Mouse (Mus musculus) forebrain, embryonic 12.5 days (tissue): ENCODE results near the gene B3galnt2. TPM values are rescaled to one million over a fixed set of nuclear protein-coding genes. Genes with fewer than 3 reads are reported as not detected.
A peak's percentile ranks its signal among the peaks of the same experiment; 100 is the strongest.

Experiments used
- ATAC-seq: fragments of 200-750 bp; cut with Nextera tagmentation; 2 replicates; pipeline ENCODE4 v1.8.0; 2017; ENCODE audit warnings: moderate TSS enrichment; ENCODE audit not compliant: low FRiP score
- H3K27ac ChIP-seq: fragments of 300-500 bp; sonication (generic); 2 replicates; pipeline ENCODE4 v1.5.1; 2016; ENCODE audit warnings: mild to moderate bottlenecking
- H3K27me3 ChIP-seq: fragments of 300-500 bp; sonication (generic); 2 replicates; pipeline ENCODE4 v1.6.1; 2016; ENCODE audit warnings: mild to moderate bottlenecking
- H3K36me3 ChIP-seq: fragments of 300-500 bp; sonication (generic); replicated peaks from 2 replicates; pipeline ENCODE4 v1.6.1; 2016; ENCODE audit warnings: mild to moderate bottlenecking
- H3K4me1 ChIP-seq: fragments of 300-500 bp; sonication (generic); 2 replicates; pipeline ENCODE4 v1.6.1; 2016
- H3K4me2 ChIP-seq: fragments of 300-500 bp; sonication (generic); 2 replicates; pipeline ENCODE4 v1.6.1; 2016; ENCODE audit warnings: mild to moderate bottlenecking, moderate library complexity
- H3K4me3 ChIP-seq: fragments of 300-500 bp; sonication (generic); replicated peaks from 2 replicates; pipeline ENCODE4 v1.5.1; 2016; ENCODE audit warnings: mild to moderate bottlenecking
- H3K9ac ChIP-seq: fragments of 300-500 bp; sonication (generic); 2 replicates; pipeline ENCODE4 v1.6.1; 2016; ENCODE audit warnings: mild to moderate bottlenecking
- H3K9me3 ChIP-seq: fragments of 300-500 bp; sonication (generic); 2 replicates; pipeline ENCODE4 v1.6.1; 2016
- WGBS: fragments of 180-500 bp; shearing (Covaris S2); methylation state at CpG from one replicate; pipeline ENCODE4 v1.1.7; 2016; 5-methylcytosine and 5-hydroxymethylcytosine counted together
- polyA plus RNA-seq: library from polyadenylated mRNA; unstranded; fragments of >200 nt; fragmentation: Nextera tagmentation; extraction: Ambion mirVana; gene quantifications from 2 replicates; pipeline ENCODE4 v1.2.1, GENCODE M21; 2016

Gene B3galnt2
- 39.9 and 40.2 TPM in 2 replicates for polyA plus RNA-seq

GRCm38 (mm10) chr13:13953874-13954832 lies at the start of gene B3galnt2:
TSS of gene B3galnt2 (plus strand) at chr13:13954469.
- peak within 1 kb of the TSS; percentile 72 for H3K4me2 ChIP-seq
- H3K27me3 ChIP-seq: no peaks in the 10 kb centered on the region
- H3K4me1 ChIP-seq: peaks cover 7% of the 10 kb centered on the region
- ATAC-seq: peak; percentile 98
- peak within 1 kb of the TSS; percentile 85 for H3K9ac ChIP-seq
- H3K9me3 ChIP-seq: no peaks in the 10 kb centered on the region
- peak within 1 kb of the TSS; percentile 78 for H3K27ac ChIP-seq
- H3K36me3 ChIP-seq: peaks cover 5% of the 10 kb centered on the region; the same call in 1 of the 2 replicates
- WGBS: under 1% methylated on average over 78 of the region's 78 CpGs
- peak within 1 kb of the TSS; percentile 86 for H3K4me3 ChIP-seq

- no peak for ATAC-seq
- H3K27ac ChIP-seq: no peak overlapping the region
- WGBS: 67% methylated on average over 2 of the region's 2 CpGs
- no peaks in the 10 kb centered on the region for H3K36me3 ChIP-seq
- H3K9me3 ChIP-seq: no peaks in the 10 kb centered on the region
- no peak overlapping the region for H3K9ac ChIP-seq
- no peaks in the 10 kb centered on the region for H3K27me3 ChIP-seq
- no peak overlapping the region for H3K4me2 ChIP-seq
- H3K4me3 ChIP-seq: no peak overlapping the region
- no peaks in the 10 kb centered on the region for H3K4me1 ChIP-seq
These were observed 42.9 kb upstream of the B3galnt2 start for GRCm38 (mm10) chr13:13911341-13911740.

- Histone ChIP-seq H3K4me1 (no peaks in the 10 kb centered on the region), H3K36me3 (no peaks in the 10 kb centered on the region), H3K27ac (no peak overlapping the region), H3K9ac (no peak overlapping the region), H3K4me3 (no peak overlapping the region), H3K27me3 (no peaks in the 10 kb centered on the region), H3K9me3 (no peaks in the 10 kb centered on the region), H3K4me2 (no peak overlapping the region)
- WGBS: 94% methylated on average over 3 of the region's 3 CpGs
- ATAC-seq: no peak
These were observed 34.9 kb upstream of the B3galnt2 start for GRCm38 (mm10) chr13:13919396-13919795.

GRCm38 (mm10) chr13:13922526-13922925 lies 31.7 kb upstream of the B3galnt2 start:
- Histone ChIP-seq H3K9me3 (no peaks in the 10 kb centered on the region), H3K9ac (no peak overlapping the region), H3K4me2 (no peak overlapping the region), H3K36me3 (no peaks in the 10 kb centered on the region), H3K27me3 (no peaks in the 10 kb centered on the region), H3K27ac (no peak overlapping the region), H3K4me3 (no peak overlapping the region), H3K4me1 (no peaks in the 10 kb centered on the region)
- ATAC-seq: no peak

GRCm38 (mm10) chr13:13929982-13930381 lies 24.3 kb upstream of the B3galnt2 start:
- H3K36me3 ChIP-seq: no peaks in the 10 kb centered on the region
- WGBS: 88% methylated on average over 2 of the region's 2 CpGs
- H3K27ac ChIP-seq: no peak overlapping the region

GRCm38 (mm10) chr13:13954931-13955330 lies 662 bp downstream of the B3galnt2 start:
- Histone ChIP-seq H3K27me3 (no peaks in the 10 kb centered on the region), H3K9me3 (no peaks in the 10 kb centered on the region), H3K4me3 (peak overlapping the region; percentile 86), H3K4me1 (peaks cover 7% of the 10 kb centered on the region), H3K36me3 (peaks cover 5% of the 10 kb centered on the region; the same call in 1 of the 2 replicates), H3K4me2 (peak overlapping the region; percentile 72), H3K27ac (peak overlapping the region; percentile 78), H3K9ac (peak overlapping the region; percentile 85)
- no peak; the same call in 1 of the 2 replicates for ATAC-seq
- WGBS: 0% methylated on average over 29 of the region's 29 CpGs

More at GRCm38 (mm10) chr13:13929982-13930381, 24.3 kb upstream of the B3galnt2 start:
- H3K9ac ChIP-seq: no peak overlapping the region
- ATAC-seq: no peak
- H3K4me3 ChIP-seq: no peak overlapping the region
- H3K4me1 ChIP-seq: no peaks in the 10 kb centered on the region
- H3K9me3 ChIP-seq: no peaks in the 10 kb centered on the region
- no peaks in the 10 kb centered on the region for H3K27me3 ChIP-seq
- no peak overlapping the region for H3K4me2 ChIP-seq

DNA sequence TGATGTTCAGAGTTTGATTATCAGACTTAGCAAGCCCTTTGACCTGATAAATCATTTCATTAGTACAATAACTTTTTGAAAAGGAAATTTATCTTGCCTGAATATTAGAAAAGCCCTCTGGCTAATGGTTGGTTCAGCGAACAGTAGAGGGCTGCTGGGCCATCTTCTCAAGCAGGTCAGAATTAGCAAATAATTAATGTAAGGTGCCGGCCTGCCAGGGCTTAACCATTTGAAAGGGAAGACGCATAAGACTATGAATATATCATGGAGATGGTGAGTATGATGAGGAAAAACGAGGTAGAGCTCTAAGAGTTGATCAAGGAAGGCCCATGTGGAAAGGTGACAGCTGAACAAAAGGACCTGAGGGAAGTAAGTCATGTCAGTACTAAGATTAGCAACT lies 2.4 kb downstream of the B3galnt2 start:
- ATAC-seq: no peak
- Histone ChIP-seq H3K27ac (no peak overlapping the region), H3K9me3 (no peaks in the 10 kb centered on the region), H3K9ac (no peak overlapping the region), H3K4me3 (no peak overlapping the region), H3K27me3 (no peaks in the 10 kb centered on the region), H3K36me3 (peaks cover 5% of the 10 kb centered on the region; the same call in 1 of the 2 replicates), H3K4me2 (no peak overlapping the region), H3K4me1 (peaks cover 7% of the 10 kb centered on the region)
- WGBS: 84% methylated on average over 4 of the region's 4 CpGs

- H3K27ac ChIP-seq: no peak overlapping the region
- WGBS: 92% methylated on average over 4 of the region's 4 CpGs
- H3K36me3 ChIP-seq: peaks cover 5% of the 10 kb centered on the region; the same call in 1 of the 2 replicates
- H3K9me3 ChIP-seq: no peaks in the 10 kb centered on the region
- no peaks in the 10 kb centered on the region for H3K27me3 ChIP-seq
- no peak overlapping the region for H3K4me3 ChIP-seq
- H3K4me2 ChIP-seq: no peak overlapping the region
- H3K9ac ChIP-seq: no peak overlapping the region
- no peak for ATAC-seq
- peaks cover 2% of the 10 kb centered on the region; the same call in 1 of the 2 replicates for H3K4me1 ChIP-seq
These were observed 5.9 kb downstream of the B3galnt2 start for GRCm38 (mm10) chr13:13960211-13960610.

DNA sequence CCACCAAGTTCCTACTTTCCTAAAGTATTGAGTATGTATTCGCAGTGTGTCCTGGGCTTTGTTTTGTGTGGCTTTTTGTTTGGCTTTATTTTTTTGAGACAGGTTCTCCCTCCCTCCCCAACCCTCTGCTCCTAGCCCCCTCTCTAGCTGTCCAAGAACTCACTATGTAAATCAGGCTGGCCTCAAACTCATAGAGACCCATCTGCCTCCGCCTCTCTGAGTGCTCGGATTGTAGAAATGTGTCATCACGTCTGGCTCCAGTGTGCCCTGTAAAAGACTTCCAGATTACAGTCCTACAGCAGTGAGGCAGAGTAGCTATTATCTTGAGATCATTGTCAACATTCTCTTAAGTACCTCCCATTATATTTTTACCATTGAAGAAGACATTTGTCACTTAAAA lies 6.8 kb downstream of the B3galnt2 start:
- Histone ChIP-seq H3K9me3 (no peaks in the 10 kb centered on the region), H3K27me3 (no peaks in the 10 kb centered on the region), H3K36me3 (peaks cover 5% of the 10 kb centered on the region; the same call in 1 of the 2 replicates), H3K4me3 (no peak overlapping the region), H3K4me2 (no peak overlapping the region), H3K9ac (no peak overlapping the region), H3K4me1 (0 out of 2 replicates have a peak, but pooled peaks cover 3% of the 10 kb centered on the region), H3K27ac (no peak overlapping the region)
- 91% methylated on average over 4 of the region's 4 CpGs for WGBS
- ATAC-seq: no peak

- 79% methylated on average over 19 of the region's 19 CpGs for WGBS
- Histone ChIP-seq H3K27me3 (no peaks in the 10 kb centered on the region), H3K27ac (no peak overlapping the region), H3K9ac (no peak overlapping the region), H3K4me3 (no peak overlapping the region), H3K9me3 (no peaks in the 10 kb centered on the region), H3K4me2 (no peak overlapping the region), H3K36me3 (0 out of 2 replicates have a peak, but pooled peaks cover 5% of the 10 kb centered on the region), H3K4me1 (0 out of 2 replicates have a peak, but pooled peaks cover 3% of the 10 kb centered on the region)
- ATAC-seq: no peak
These were observed 11.2 kb downstream of the B3galnt2 start for GRCm38 (mm10) chr13:13965388-13965964.

DNA sequence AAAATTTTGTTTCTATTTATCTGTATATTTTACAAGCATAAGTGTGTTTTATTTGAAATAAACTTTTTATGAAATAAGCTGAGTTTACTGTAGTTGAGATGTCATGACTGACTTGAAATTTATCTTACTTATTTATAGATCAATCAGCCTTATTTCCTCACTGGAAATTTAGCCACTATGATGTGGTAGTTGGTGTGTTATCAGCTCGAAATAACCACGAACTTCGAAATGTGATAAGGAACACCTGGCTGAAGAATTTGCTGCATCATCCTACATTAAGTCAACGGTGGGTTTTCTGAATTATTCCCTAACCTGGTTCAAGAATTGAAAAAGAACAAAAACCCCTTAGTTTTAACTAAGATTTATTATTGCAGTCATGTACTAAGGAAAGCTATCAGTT lies 11.9 kb downstream of the B3galnt2 start:
- 91% methylated on average over 4 of the region's 4 CpGs for WGBS
- ATAC-seq: no peak

DNA sequence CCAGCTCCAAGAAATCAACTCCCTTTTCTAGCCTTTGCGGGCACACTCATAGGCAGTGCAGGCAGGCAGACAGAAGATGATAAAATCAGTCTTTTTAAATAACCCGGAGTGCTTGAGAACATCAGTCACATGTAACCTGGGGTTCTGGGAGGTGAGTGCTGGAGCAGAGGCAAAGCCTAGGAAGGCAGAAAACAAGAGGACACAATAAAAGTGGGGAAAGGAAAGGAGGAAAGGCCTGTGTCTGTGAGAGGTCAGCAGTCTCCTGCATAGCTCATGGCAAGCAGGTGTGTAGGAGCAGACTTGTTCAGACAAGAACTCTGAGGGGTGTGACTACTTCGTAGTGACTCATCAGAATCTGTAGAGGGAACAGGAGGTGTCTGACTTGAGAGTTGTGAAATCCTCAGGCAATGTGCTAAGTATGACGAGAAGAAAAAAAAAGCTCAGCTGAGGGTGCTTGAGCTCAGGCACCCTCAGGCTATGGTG lies 14.4 kb downstream of the B3galnt2 start:
- Histone ChIP-seq H3K27me3 (no peaks in the 10 kb centered on the region), H3K36me3 (0 out of 2 replicates have a peak, but pooled peaks cover 5% of the 10 kb centered on the region), H3K4me2 (no peak overlapping the region), H3K9me3 (no peaks in the 10 kb centered on the region), H3K4me3 (no peak overlapping the region), H3K4me1 (0 out of 2 replicates have a peak, but pooled peaks cover 3% of the 10 kb centered on the region), H3K27ac (no peak overlapping the region), H3K9ac (no peak overlapping the region)
- 87% methylated on average over 4 of the region's 4 CpGs for WGBS
- no peak for ATAC-seq

More for the DNA sequence above, 11.9 kb downstream of the B3galnt2 start:
- H3K9me3 ChIP-seq: no peaks in the 10 kb centered on the region
- H3K27ac ChIP-seq: no peak overlapping the region
- no peak overlapping the region for H3K9ac ChIP-seq
- 0 out of 2 replicates have a peak, but pooled peaks cover 5% of the 10 kb centered on the region for H3K36me3 ChIP-seq
- no peak overlapping the region for H3K4me2 ChIP-seq
- H3K27me3 ChIP-seq: no peaks in the 10 kb centered on the region
- 0 out of 2 replicates have a peak, but pooled peaks cover 3% of the 10 kb centered on the region for H3K4me1 ChIP-seq
- H3K4me3 ChIP-seq: no peak overlapping the region
